Mouse (Mus musculus) bone marrow macrophage, adult 2 months (primary cell): ENCODE data around the gene Lrrc17.

Experiments used
- CTCF ChIP-seq: IDR thresholded peaks from 2 replicates; pipeline ENCODE4 v1.5.1; 2012; ENCODE audit warnings: low read depth, mild to moderate bottlenecking, low read length, moderate library complexity
- POLR2A ChIP-seq: IDR thresholded peaks from 2 replicates; pipeline ENCODE4 v1.6.1; 2012; ENCODE audit warnings: mild to moderate bottlenecking, low read depth, low read length, borderline replicate concordance

GRCm38 (mm10) chr5:21494781-21495180 is 48.6 kb upstream of the Lrrc17 start:
- TF ChIP-seq CTCF (no peak), POLR2A (no peak)
